Mouse (Mus musculus) frontal cortex, postnatal 36 days (tissue): Measurements from ENCODE around the gene Scgb3a1.

ENCODE experiments used
- DNase-seq, 2 experiments: peaks; one replicate each; pipeline ENCODE4 v3.0.0; 2022; ENCODE audit warnings: low spot score in 2 of 2

Gene Scgb3a1

DNA sequence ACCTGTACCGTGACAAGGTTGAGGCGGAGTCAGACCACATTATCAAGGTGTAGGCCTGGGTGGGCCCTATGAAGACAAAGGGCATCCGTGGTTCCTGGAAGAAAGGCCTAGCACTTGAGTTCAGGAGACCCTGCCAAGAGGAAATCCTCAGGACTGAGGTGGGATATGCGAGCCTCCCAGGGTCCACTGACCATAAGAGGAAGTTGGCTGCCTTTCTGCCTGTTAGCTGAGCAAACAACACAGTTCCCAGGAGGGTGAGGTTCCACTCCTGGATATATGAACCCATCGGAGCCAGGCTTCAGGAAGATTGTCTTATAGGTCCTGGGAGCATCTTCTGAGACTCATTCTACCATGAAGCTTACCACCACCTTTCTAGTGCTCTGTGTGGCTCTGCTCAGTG, at the start of gene Scgb3a1:
Gene Scgb3a1, plus strand, starts transcription at position 301 of the 400 bp plus-strand sequence.
- no peak for DNase-seq

DNA sequence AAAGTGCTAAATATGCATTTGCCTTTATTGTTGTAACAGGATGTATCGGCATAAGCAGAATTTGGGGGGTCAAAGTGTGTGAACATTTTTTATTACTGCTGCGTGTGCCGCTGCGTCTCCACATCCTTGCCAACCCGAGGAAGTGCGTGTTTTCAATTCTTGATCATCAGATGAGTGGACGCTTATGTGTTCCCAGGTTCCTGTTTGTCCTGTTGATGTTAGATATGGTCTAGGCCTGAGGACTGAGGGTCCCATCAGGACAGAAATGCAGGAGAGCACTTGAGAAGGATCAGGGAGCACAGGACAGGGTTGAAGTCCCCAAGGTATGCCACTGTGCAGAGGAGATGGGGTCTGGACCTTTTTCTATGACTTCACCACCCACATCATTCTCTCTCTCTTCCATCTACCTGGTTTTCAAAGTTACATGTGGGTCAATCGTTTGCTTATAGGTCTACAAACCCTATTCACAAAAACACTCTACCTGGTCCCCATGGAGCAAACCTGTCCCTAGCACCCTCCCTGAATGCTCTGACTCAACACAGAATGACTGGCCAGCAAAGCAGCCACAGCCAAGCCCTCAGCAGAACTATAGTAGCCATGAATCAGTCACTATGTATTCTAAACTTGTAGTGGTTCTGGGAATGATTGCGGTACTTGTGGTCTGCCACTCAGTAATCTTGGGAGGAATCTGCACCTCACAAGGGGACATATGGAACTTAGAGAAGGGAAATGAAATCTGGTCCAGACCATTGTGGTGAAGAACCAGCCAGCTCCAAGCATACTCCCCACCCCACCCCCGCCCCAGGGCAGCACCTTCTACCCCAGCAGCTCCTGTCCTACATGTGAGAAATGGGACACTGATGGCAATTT, 47.3 kb upstream of the Scgb3a1 start:
- DNase-seq, result no peak

DNA sequence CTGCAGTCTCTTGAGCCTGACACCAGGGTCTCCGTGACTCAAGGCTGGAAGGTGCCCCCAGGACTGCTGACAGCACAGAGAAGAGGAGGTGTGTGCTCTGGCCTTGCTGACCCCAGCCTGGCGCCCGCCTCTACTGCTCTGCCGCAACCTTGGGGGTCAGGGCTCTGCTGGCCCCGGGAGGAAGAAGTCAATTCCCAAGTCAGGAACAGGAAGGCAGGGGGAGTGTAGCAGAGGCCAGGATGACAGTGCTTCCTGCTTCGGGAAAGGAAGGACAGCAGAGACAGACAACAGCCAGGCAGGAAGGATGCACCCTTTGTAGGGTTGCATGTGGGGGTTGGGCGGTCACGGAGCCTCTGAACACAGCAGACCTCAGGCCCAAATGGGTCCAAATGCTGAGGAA, 44.9 kb upstream of the Scgb3a1 start:
- no peak for DNase-seq

DNA sequence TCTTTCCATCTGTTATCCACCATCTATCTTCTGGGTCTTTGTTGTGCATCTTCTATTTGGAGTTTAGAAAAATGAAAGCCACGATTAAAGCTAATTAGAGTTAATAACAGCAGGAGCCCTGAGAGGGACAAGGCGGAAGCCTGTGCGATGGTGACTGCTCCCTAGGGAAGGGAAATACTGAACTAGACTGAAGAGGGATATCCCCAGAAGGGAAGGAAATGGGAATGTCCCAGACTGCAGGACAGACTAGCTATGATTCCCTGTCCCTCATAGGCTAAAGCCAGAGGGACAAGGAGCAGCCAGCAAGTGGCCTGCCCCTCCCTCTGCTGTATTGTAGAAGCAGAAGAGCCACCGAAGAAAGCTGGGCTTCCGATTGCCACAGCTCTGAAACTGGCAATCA, 41.5 kb upstream of the Scgb3a1 start:
- no peak for DNase-seq

DNA sequence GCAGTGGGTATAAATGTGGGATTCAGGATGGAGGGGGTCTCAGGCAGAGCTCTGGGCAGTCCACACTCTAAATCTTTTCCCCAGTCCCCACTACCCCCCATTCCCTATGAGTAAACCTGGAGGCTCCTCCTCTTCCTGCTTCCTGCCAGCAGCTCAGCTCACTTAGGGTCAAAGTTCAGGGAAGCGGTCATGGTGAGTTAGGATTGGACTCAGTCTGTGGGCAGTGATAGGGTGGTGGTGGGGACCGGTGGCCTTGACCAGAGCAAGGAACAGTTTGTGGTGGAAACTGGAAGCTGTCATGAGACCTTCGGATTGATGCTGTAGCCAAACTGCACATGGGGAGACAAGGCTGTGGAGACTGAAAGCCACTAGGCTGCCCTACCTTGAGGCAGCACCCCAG, 39.3 kb upstream of the Scgb3a1 start:
- DNase-seq, result no peak

DNA sequence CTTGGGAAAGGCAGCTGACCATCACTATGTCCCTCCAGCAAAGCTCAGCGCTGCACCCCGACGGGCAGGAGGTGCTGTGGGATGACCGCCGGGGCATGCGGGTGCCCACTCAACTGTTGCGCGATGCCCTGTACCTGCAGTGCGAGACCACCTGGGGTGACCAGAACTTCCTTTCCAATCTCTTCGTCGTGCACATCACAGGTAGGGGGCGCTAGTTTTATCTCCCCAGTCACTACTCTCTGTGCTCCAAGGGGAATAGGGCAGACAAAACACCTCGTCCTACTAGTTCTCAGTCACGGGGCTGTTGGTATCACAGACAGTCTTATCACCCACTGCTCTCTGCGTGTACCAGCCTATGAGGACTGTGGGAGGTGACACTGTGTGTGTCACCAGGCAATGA, 37.5 kb upstream of the Scgb3a1 start:
- no peak for DNase-seq

DNA sequence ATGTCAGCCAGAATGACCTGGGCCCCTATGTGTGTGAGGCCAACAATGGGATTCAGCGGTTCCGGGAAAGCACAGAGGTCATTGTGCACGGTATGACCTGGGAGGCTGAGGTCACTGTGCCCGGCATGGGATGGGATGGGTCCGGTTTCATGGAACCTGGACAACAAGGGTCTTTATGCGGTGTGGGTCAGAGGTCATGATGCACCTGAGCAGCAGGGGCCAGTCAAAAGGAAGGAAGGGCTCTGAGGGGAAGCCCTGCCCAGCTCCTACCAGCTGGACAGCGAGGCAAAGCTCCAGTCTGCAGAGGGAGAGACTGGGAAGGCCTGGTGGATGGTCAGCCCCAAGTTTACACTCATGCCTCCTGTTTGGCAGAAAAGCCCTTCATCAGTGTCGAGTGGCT, 36.7 kb upstream of the Scgb3a1 start:
- DNase-seq, result no peak

DNA sequence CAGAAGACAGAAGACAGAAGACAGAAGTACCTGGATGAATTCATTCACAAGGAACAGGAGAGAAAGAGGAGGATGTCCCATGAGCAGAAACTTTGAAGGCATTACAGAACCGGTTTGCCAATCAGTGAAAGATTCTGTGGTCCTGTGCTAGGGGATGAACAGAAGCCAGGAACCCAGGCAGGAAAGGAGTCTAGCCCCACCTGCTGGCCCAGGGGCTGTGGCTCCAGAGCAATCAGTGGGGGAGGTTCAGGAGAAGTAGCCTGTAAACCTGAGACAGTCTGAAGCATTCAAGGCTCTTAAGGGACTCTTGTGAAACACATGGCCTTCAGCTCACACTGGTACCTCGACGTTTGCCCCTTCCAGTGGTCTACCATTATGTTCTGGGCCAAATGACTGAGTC, 32.3 kb upstream of the Scgb3a1 start:
- no peak for DNase-seq

DNA sequence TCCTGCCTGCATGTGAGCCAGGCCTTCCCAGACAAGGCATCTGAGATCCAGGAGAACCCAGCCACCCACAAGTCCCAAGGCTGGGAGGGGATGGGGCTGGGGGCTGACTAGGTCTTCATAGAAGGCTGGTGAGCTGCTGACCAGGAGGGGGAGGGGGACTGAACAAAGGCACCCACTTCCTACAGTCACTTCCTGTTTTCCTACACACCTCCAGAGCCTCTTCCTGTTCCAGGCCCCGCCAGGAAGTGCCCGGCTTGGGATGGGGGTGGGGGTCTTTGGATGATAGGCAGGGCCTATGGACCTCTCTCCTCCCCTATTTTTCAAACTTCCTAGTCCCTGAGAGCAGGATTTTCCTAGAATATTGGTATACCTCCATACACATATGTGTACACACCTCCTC, 31.2 kb upstream of the Scgb3a1 start:
- DNase-seq, result no peak

DNA sequence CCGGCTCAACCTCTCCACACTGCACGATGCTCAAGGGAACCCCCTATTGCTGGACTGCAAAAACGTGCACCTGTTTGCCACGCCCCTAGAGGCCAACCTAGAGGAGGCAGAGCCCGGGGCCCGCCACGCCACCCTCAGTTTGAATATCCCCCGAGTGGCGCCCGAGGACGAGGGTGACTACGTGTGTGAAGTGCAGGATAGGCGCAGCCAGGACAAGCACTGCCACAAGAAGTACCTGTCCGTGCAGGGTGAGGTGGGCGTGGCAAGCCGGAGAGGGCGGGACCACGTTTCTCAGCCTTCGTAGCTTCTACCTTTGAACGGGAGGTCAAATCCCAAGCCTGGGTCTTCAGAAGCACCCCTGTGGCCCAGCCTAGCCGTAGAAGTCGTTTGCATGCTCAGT, 29.3 kb upstream of the Scgb3a1 start:
- no peak for DNase-seq

DNA sequence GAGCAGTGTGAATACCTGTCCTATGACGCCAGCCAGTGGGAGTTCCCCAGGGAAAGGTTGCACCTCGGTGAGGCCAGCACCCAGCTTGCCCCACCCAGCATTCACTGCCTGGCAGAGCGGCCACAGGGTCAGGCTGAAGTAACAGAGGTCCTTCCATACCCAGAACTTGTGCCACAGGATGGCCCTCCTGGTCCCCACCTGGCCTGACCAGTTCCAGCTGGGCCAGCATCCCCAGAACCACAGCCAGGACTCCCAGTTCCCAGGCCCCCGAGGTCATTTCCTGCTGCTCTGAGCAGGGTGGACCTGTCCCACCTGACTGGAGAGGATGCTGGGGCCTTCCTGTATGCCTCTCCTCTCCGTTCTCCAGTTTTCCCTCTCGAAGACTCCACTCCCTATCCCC, 27.7 kb upstream of the Scgb3a1 start:
- no peak for DNase-seq

DNA sequence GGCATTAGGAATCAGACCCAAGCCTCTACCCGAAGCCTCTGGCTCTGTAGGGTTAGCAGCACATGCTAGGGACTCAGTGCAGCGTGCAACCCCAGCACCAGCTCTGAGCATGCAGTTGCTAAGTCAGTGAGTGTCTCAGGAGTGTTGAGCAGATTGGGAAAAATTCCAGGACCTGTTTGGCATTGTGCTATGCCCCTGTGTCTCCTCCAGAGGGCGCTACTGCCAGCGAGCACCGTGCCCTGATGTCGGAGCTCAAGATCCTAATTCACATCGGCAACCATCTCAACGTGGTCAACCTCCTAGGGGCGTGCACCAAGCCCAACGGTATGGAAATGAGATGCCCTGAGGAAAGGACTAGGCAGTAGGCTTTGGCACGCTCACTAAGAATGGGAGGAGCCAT, 27.0 kb upstream of the Scgb3a1 start:
- no peak for DNase-seq

DNA sequence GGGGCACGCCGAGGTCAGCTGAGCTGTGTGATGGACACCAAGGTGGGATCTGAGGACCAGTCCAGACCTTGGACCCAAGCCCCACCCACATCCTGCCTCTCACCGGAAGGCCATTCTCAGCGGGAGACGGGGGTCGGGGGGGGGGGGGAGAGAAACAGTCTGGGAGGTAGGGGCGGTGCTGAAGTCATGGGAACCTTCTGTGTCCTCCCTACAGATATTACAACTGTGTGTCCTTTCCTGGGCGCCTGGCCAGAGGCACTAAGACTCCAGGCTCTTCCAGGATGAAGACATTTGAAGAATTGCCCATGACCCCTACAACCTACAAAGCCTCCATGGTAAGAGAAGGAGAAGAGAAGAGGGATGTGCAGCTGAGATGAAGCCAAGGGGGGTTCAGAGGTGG, 17.7 kb upstream of the Scgb3a1 start:
- no peak for DNase-seq

DNA sequence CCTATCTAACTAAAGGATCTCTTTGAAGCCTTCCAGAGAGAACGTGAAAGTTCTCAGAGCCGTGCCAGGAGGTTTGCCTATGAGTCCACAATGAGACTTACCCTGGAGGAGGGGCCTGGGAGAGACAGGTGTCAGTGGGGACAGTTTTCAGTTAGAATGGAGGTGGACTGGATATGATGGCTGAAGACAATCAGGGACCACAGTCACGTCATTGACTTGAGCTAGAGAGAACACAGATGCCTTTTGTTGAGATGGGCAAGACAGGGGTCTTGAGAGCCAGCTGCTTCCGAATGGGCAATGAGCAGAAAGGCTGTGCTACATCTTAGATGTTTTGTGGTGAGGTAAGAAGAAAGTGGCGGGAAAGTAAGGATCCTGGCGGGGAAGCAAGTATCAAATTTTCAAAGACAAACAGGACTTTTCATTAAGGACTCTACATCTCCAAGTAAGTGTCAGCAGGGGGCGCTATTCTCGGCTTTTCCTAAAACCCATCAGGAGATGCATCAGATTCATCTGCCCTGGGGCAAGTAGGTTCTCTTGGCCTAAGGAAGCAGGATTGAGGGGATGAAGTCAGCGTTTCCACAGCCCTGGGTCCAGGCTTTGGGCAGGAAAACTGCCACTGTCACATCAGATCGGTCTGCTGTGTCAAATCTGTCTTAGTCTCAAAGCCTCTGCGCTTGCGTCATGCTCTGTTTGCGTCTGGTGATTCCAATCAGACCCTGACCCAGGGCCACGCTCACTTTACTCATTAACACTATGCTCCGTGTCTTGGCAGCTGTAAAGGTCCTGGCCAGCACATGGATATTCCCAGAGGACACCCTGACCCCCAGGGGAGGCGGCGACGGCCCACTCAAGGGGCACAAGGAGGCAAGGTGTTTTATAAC, 13.1 kb upstream of the Scgb3a1 start:
- DNase-seq, result peak in 1 of 2 experiments; percentile 36

DNA sequence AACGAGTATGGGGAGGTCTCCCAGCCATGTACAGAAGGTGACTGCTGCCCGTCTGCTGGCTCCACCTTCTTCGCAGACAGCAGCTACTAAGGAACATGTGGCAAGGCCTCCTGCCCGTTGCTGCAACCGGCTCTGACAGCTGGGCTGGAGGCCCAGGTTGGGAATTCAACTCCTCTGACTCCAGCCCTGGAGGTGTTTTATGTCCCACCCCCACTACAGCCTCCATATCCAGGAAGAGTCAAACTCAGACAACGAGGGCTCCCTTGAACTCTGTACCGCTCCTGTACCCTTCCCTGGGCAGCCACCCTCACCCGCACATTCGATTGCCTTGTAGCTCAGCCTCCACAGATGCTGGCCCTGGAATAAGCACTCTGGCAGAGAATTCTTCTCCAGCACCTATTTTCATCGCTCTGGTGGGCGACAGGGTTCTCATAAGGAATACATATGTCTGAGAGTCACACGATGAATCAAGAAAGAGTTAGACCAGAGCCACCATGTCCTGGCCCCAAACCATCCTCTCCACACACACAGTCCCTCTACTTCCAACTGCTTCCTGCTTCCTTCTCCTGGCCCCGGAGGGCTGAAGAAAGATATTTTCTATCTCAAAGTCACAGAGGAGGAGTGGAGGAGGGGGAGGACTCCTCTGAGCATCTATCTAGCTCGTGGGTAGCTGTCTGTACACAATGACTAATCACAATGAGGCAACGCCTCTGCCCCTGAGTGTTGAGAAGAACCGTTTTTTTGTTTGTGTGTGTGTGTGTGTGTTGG, 12.2 kb upstream of the Scgb3a1 start:
- peak; percentile 55 to 71 for DNase-seq

DNA sequence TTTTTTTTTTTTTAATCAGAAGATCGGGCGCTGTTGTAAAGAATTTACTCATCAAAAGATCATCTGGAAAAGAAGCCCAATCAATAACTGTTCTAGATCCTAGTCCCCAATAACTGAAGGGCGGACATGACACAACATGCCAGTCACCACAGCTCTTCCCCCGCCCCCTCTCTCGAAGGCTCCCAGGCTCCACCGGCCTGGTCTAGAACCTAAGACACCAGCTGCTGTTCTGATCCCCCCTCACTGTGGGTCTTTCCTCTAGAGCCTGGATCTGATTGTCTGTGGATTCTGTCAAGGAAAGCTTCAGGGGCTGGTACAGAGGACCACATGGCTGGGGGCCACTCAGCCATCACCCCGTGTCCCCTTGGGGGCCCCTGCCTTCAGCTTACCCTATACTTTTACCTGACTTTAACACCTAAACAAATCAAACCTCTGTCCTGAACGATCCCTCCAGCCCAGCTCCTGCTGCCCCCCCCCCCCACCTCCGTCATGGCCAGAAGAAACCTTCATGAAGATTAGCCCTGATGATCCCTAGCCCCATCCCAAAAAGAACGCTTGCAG, 11.6 kb upstream of the Scgb3a1 start:
- DNase-seq, result no peak

DNA sequence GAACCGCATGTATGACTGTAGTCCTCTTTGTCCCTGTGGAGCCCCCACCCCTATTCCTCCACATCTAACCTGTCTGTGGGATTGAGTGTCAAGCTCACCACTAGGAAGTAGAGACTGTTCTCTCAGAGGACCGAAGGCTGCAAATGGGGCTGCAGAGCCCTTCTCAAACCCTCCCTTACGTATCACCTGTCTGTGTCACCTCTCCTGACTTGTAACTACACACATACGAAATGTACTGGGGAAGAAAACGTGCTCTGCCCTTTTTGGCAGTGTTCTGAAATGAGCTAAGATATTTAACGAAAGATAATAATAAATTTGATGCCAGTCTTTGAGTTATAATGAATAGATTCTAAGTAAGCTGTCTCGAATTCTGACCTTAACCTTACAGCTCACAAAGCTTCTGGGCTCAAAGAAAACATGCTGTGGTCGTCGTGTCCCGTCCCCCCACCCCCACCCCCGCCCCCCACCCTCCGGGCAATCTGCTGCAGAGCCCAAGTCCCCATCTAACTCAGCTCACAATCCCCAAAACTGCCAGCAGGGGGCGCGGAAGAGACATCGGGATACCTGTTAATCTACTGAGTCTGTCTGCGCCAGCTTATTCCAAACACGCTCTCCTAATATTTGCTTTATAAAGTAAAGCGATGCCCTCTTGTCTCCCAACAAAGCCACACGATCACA, 10.9 kb upstream of the Scgb3a1 start:
- DNase-seq, result peak; percentile 82 to 90

DNA sequence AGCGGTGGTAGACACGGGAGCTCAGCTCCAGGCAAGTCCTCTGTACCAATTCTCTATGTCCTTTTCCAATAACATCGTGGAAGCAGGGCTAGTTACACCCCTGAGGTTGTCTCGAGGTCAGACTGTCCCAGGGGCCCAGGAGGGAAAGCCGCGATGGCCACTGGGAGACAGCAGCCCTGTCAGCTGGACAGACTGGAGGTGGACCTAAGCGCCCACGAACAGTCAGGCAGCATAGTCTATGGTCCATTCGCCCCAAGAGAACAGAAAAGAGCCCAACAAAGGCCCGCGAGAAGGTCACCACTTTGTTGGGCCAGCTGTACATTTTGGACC, 10.4 kb upstream of the Scgb3a1 start:
- DNase-seq, result no peak

DNA sequence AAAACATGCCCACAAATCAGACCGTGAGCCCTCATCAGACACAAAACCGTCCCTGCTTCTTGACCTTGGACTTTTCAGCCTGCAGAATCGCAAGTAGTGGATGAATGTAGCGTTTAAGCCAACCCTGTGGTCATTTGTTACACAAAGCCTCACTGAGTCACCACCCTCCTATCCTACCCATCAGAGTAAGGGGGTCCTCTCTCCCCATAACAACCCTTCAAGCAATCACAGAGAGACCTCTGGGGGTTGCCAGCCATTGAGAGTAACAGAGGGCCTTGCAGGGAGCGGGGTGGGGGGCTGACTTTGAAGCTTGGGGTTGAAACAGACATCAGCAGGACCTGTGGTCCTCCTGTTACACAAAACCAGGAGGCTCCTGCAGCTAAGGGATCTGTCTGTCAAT, 8.8 kb upstream of the Scgb3a1 start:
- DNase-seq, result no peak

DNA sequence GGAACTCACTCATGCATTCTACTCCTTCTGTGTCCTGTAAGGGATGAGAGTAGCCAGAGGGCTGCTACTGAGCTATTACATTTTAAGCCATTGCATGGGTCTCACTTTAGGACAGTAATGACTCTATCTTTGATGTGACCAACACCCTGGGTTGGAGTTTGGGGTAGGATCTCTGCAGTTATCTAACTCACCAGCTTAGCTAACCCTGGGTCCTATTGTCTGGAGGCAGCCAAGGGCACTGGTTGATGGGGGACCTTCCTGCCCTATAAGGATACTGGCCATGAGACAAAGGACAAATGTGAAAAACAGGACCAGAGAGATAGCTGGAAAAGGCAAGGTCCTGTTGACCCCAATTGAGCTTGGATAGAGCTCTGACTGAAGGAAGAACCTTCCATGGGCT, 7.9 kb upstream of the Scgb3a1 start:
- DNase-seq, result no peak

DNA sequence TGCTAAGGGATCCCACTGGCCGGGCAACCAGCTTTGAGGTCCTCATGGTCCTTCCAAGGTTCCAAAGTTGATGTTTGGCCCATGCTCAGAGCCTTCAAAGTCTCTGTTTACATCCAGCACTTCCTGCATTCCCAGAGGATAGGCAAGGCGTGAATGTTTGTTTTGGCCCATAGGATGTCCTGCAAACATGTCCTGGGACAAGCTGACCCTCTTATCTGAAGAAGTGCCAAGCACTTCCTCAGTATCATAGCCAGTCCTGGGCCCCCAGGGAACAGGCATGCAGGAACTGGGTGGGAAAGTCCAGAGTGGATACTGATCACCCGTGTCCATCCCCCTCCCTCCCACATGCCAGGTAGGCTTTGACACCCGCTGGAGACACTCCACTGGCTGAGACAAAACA, 5.3 kb upstream of the Scgb3a1 start:
- DNase-seq, result no peak
